ENCODE assay signal across 26 mouse cellular contexts in genomic region chr12:70449961-70450360, GRCm38 (mm10).
"Had no signal": no experiment of that assay in that cellular context is flagged by ENCODE, and none has a peak within 500 bp of the region (broad histone marks: within the 10 kb centered on the region; RNA-seq: fewer than 3 reads in every experiment).

No protein-coding gene starts in this region.

- H3K27ac ChIP-seq: gastrocnemius, adult 2 months; heart, adult 2 months; heart, embryonic 13.5 days; heart, embryonic 15.5 days; hindbrain, embryonic 10.5 days; hindbrain, embryonic 12.5 days; hindbrain, embryonic 14.5 days; intestine, embryonic 15.5 days; layer of hippocampus, adult 2 months; left cerebral cortex, adult 2 months; limb, embryonic 10.5 days; limb, embryonic 12.5 days had no signal

- H3K9ac ChIP-seq: heart, embryonic 13.5 days; heart, embryonic 15.5 days; hindbrain, embryonic 12.5 days; hindbrain, embryonic 14.5 days; intestine, embryonic 15.5 days; limb, embryonic 12.5 days had no signal

- ATAC-seq: forebrain, embryonic 16.5 days; hindbrain, embryonic 16.5 days; inflammation-experienced regulatory T-cells, adult 6 months; intestine, embryonic 15.5 days; intestine, postnatal 0 days had no signal

- H3K27me3 ChIP-seq: heart, embryonic 13.5 days; heart, embryonic 15.5 days; hindbrain, embryonic 12.5 days; intestine, embryonic 15.5 days; limb, embryonic 12.5 days had no signal

- H3K4me3 ChIP-seq: gastrocnemius, adult 2 months; heart, adult 2 months; heart, embryonic 13.5 days; heart, embryonic 15.5 days; hindbrain, embryonic 10.5 days; hindbrain, embryonic 12.5 days; intestine, embryonic 15.5 days; layer of hippocampus, adult 2 months; left cerebral cortex, adult 2 months; limb, embryonic 10.5 days; limb, embryonic 12.5 days had no signal

- H3K4me2 ChIP-seq: heart, embryonic 11.5 days; heart, embryonic 13.5 days; heart, embryonic 15.5 days; hindbrain, embryonic 12.5 days; hindbrain, embryonic 14.5 days; intestine, embryonic 15.5 days; limb, embryonic 12.5 days had no signal

- H3K36me3 ChIP-seq: heart, embryonic 13.5 days; heart, embryonic 15.5 days; hindbrain, embryonic 10.5 days; hindbrain, embryonic 12.5 days; intestine, embryonic 15.5 days; limb, embryonic 10.5 days; limb, embryonic 12.5 days had no signal

- DNase-seq: gastrocnemius, adult 2 months; gastrocnemius, postnatal 10 days; gastrocnemius, postnatal 25 days; heart, adult 2 months; heart, postnatal 14 days; heart, postnatal 4 days; kidney, adult 18-20 months; kidney, adult 8-10 months; kidney, postnatal 10 days; kidney, postnatal 25 days; kidney, postnatal 4 days had no signal

- H3K9me3 ChIP-seq: heart, embryonic 13.5 days; heart, embryonic 15.5 days; hindbrain, embryonic 10.5 days; hindbrain, embryonic 12.5 days; intestine, embryonic 15.5 days; limb, embryonic 10.5 days; limb, embryonic 12.5 days had no signal
